Mouse (Mus musculus): ENCODE measurements around the gene Eef1akmt1.

Eef1akmt1 gene

DNA sequence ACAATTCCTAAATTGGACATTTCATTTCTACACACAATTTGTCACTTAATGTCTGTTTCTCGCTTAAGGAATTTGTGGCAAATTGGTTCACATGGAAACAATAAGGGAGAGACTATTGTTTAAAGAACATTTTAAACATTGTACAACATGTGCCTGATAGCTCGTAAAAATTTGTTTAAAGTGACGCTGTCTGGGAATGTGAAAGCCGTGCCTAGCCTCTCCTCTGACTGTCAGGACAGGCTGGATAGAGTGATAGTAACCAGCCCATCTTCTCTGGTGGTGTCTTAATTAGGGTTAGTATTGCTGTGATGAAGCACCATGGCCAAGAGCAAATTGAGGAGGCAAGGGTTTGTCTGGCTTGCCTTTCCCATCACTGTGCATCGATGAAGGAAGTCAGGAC lies 24.4 kb downstream of the Eef1akmt1 start:
- no peak for DNase-seq (ENCODE audit: extremely low spot score, low spot score)

- peak; percentile 40 for DNase-seq (ENCODE audit: extremely low spot score, low spot score)
Measured at GRCm38 (mm10) chr14:57546557-57547021, 24.8 kb downstream of the Eef1akmt1 start.

DNA sequence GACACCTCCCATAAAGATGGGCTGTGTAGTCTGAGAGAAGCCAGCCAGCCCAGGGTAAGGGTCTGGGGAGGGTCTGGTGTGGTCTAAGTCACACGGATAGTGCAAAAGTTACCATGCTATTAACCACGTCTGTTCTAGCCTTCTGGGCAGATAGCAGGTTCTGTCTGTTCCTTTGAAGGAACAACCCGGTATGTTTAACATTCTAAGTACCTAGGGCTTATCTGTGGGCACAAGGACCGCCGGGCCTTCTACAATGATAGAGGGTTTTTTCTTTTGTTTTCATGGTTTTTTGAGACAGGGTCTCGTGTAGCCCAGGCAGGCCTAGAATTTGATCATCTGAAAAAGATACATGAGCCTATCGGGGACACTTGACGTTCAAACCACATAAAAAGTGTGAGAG lies 25.3 kb downstream of the Eef1akmt1 start:
- no peak for DNase-seq (ENCODE audit: extremely low spot score, low spot score)

- DNase-seq (ENCODE audit: extremely low spot score, low spot score), result no peak
Measured at GRCm38 (mm10) chr14:57545526-57545925, 25.9 kb downstream of the Eef1akmt1 start.

DNA sequence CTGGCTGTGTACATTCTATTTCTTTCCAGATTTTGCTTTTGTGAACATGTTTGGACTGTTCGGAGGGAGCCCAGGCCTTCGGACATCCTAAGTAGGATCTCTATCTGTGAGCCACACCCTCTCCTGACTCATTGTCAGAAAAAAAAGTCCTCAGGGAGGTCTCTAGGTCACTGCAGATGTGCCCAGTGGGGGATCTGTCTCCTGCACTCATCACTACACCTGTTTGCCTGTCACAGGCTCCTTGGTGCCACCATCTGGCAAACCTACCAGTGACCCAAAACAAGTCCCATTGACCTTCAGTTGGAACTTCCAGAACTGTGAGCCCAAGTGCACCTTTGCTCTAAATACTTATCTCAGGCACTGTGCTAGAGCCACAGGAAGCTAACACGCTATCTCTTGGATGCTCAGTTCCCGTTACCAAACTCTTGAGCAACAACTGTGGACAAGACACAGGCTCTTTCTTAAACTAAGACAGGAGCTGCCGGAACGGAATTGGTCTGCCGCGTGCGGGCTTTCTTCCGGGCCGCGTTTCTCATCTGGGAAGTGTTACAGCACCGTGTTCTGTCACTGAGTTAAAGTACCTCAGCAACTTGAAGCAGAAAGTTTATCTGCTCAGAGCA lies 27.9 kb downstream of the Eef1akmt1 start:
- DNase-seq (ENCODE audit: extremely low spot score, low spot score), result no peak

GRCm38 (mm10) chr14:57542231-57542630 lies 29.2 kb downstream of the Eef1akmt1 start:
- no peak for DNase-seq (ENCODE audit: extremely low spot score, low spot score)

- DNase-seq (ENCODE audit: extremely low spot score, low spot score), result no peak
Measured at GRCm38 (mm10) chr14:57540683-57541082, 30.7 kb downstream of the Eef1akmt1 start.

DNA sequence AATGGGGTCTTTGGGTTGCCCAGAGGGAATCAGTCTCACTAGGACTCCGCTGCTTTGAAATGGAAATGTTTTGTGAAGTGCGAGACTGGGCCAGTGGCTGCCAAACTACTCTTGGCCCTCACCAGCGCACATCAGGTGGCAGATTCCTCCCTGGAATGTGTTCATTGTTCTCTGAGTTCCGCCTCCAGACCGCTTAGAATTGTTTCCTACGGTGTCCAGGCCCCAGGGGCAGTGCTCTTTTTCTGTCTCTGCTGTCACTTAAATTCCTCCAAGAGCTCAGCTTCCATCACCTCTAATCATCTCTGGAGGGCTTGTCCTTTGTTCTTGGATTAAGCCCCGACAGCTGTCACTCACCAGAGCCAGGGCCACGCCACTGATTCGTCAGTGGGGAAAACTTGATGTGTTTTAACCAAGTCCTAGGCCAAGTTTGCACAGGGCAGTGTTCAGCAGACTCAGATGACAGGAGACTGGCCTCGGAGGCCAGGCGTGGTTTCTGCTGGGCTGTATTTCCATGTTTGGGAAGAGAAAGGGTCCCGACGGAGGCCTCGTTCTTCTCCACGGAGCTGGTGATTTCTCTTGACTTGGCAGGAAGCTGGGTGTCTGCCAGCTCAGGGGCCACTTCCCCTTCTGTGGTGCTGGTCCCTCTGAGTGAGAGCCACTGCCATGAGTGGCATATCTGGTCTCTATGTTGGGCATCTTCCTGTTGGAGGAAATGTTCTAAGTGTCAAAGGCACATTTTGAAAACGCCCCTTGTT lies 34.0 kb downstream of the Eef1akmt1 start:
- no peak for DNase-seq (ENCODE audit: extremely low spot score, low spot score)

GRCm38 (mm10) chr14:57536820-57537219 lies 34.6 kb downstream of the Eef1akmt1 start:
- no peak for DNase-seq (ENCODE audit: extremely low spot score, low spot score)

- no peak for DNase-seq (ENCODE audit: extremely low spot score, low spot score)
Measured at GRCm38 (mm10) chr14:57535646-57536045, 35.8 kb downstream of the Eef1akmt1 start.

GRCm38 (mm10) chr14:57534961-57535360 lies 36.5 kb downstream of the Eef1akmt1 start:
- DNase-seq (ENCODE audit: extremely low spot score, low spot score), result no peak

GRCm38 (mm10) chr14:57534346-57534745 lies 37.1 kb downstream of the Eef1akmt1 start:
- no peak for DNase-seq (ENCODE audit: extremely low spot score, low spot score)

- no peak for DNase-seq (ENCODE audit: extremely low spot score, low spot score)
Measured at GRCm38 (mm10) chr14:57533841-57534240, 37.6 kb downstream of the Eef1akmt1 start.

DNA sequence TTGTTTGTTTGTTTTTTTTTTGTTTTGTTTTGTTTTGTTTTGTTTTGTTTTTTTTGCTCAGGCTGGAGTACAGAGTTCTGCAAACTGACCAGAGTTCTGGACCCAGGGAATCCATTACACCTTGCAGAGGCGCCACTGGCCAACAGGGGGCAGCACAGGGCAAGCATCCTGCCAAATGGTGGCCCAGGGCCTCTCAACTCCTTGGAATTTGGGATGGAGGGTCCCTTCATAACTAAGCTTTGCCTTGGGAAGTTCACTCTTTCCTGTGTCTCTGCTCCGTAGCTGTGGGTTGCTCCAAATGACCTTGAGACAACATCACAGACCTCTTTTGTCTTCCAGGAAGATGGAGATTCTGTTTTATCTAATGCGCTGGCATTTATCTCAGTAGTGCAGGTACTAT lies 38.2 kb downstream of the Eef1akmt1 start:
- DNase-seq (ENCODE audit: extremely low spot score, low spot score), result peak; percentile 50

- no peak for DNase-seq (ENCODE audit: extremely low spot score, low spot score)
Measured at GRCm38 (mm10) chr14:57532577-57532976, 38.8 kb downstream of the Eef1akmt1 start.

- no peak for DNase-seq (ENCODE audit: extremely low spot score, low spot score)
Measured at GRCm38 (mm10) chr14:57529786-57530515, 41.5 kb downstream of the Eef1akmt1 start.

DNA sequence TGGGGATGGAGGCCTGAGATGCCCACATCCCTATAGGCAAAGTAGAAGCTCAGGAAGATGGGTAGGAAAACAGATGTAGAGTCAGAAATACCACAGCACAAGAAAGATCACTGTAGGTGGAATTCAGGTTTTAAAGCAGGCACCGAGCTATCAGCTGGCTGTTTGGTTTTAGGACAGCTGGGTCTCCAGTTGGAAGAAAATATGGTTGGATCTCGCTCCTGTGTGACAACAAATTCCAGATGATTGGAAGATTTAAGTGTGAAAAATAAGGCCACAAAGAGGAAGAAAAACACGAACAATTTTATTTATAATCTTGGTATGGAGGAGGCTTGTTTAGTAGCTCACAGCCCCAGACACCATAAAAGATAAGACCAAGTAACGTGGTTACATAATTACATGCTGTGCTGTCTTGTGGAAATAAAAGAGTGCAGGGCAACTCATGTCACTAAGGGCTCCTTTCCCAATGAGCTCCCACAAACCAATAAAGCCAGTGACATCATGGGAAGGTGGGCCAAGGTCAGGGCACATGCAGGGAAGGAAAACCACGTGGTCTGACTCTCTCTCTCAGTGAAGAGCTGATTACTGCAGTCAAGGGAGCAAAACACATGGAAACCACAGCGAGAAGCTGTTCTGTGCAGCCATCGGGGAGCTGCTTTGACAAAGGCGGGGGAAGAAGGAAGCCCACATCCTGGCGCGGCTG lies 42.2 kb downstream of the Eef1akmt1 start:
- no peak for DNase-seq (ENCODE audit: extremely low spot score, low spot score)

- no peak for DNase-seq (ENCODE audit: extremely low spot score, low spot score)
Measured at GRCm38 (mm10) chr14:57527598-57527997, 43.8 kb downstream of the Eef1akmt1 start.

- no peak for DNase-seq (ENCODE audit: extremely low spot score, low spot score)
Measured at GRCm38 (mm10) chr14:57527122-57527521, 44.3 kb downstream of the Eef1akmt1 start.

GRCm38 (mm10) chr14:57526050-57526623 lies 45.3 kb downstream of the Eef1akmt1 start:
- DNase-seq (ENCODE audit: extremely low spot score, low spot score), result no peak

DNA sequence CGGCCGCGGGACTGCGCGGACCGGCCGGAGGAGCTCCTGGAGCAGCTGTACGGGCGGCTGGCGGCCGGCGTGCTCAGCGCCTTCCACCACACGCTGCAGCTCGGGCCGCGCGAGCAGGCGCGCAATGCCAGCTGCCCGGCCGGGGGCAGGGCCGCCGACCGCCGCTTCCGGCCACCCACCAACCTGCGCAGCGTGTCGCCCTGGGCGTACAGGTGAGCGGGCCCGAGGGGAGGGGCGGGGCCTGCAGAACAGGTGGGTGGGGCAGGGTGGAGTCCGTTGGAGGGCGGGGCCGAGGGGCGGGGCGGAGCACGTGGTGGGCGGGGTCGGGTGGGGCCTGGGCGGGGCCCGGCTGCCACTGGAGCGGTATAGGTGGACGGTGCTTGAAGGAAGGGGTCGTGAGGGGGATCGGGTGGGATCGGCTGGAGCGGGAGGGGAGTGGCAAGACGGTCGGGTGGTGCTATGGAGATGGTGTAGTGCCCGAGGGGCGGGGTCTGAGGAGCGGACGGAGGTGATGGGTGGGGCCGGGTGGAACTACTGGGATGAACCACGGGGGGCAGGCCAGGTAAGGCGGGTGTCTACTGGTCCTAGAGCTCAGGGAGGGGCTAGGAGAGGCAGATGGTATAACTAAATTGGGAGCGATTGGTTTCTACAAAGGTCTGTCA lies 45.9 kb downstream of the Eef1akmt1 start:
- peak; percentile 82 for DNase-seq (ENCODE audit: extremely low spot score, low spot score)

Data from neural tube, embryonic 10.5 days (tissue).